Mouse (Mus musculus) gastrocnemius, postnatal 36 days (tissue): ENCODE results near the gene Nfia. TPM values are rescaled to one million over a fixed set of nuclear protein-coding genes. Genes with fewer than 3 reads are reported as not detected.

ENCODE experiments used
- DNase-seq, 2 experiments: peaks; one replicate each; pipeline ENCODE4 v3.0.0; 2022
- intact Hi-C: fragments of 180-260 bp; cut with DNase I; formaldehyde crosslinking; loops from one replicate; pipeline ENCODE4 v1.15.1; 2025
- long read RNA-seq, 2 experiments: library from polyadenylated mRNA; stranded (forward); transcript quantifications; one replicate each; pipeline ENCODE4 v2.0.0; 2021
- total RNA-seq, 2 experiments: library from RNA; stranded (reverse); gene quantifications; 2 replicates each; pipeline ENCODE4 v1.2.3; 2021

Nfia gene
- 10 to 100 TPM; 56.2 to 61.5 TPM for total RNA-seq
- long read RNA-seq, experiment 1, full-length matches to known transcripts = 1 of 5 reads
- long read RNA-seq, experiment 1, partial matches to known transcripts = 1 of 5 reads
- long read RNA-seq, experiment 1, other reads (novel, unspliced or antisense) = 3 of 5 reads
- long read RNA-seq, experiment 2, full-length matches to known transcripts = 2 of 15 reads
- long read RNA-seq, experiment 2, partial matches to known transcripts = 1 of 15 reads
- long read RNA-seq, experiment 2, other reads (novel, unspliced or antisense) = 12 of 15 reads

- intact Hi-C loops = loop anchor here (5.0 to 10.0 kb wide), 2 partner anchors 152 to 285 kb away; no protein-coding TSS in a partner anchor
- no peak for DNase-seq
These were observed at the start of gene Nfia for GRCm38 (mm10) chr4:97772641-97773040. Gene Nfia, plus strand, starts transcription at chr4:97772734.

GRCm38 (mm10) chr4:97723374-97723773 is 49.2 kb upstream of the Nfia start:
- no peak for DNase-seq
- intact Hi-C loops = no loop called here

- no peak for DNase-seq
- intact Hi-C loops = no loop called here
These were observed 44.0 kb upstream of the Nfia start for GRCm38 (mm10) chr4:97728520-97728919.

- intact Hi-C loops = no loop called here
- DNase-seq = no peak
These were observed 42.5 kb upstream of the Nfia start for GRCm38 (mm10) chr4:97729999-97730398.

- intact Hi-C loops = no loop called here
- no peak for DNase-seq
These were observed 42.1 kb upstream of the Nfia start for GRCm38 (mm10) chr4:97730416-97730815.

GRCm38 (mm10) chr4:97733392-97733791 is 39.1 kb upstream of the Nfia start:
- intact Hi-C loops = no loop called here
- DNase-seq = no peak

GRCm38 (mm10) chr4:97743932-97744331 is 28.6 kb upstream of the Nfia start:
- no peak for DNase-seq
- intact Hi-C loops = no loop called here

GRCm38 (mm10) chr4:97745296-97746105 is 27.0 kb upstream of the Nfia start:
- intact Hi-C loops = loop anchor here (1.0 to 5.0 kb wide), 4 partner anchors 118 to 1048 kb away; no protein-coding TSS in a partner anchor
- DNase-seq = peak; percentile 69 to 76

- no peak for DNase-seq
- intact Hi-C loops = loop anchor here (1.0 to 5.0 kb wide), 4 partner anchors 119 to 1049 kb away; no protein-coding TSS in a partner anchor
These were observed 26.2 kb upstream of the Nfia start for GRCm38 (mm10) chr4:97746106-97746900.

- no peak for DNase-seq
- intact Hi-C loops = loop anchor here (2.0 to 5.0 kb wide), 5 partner anchors 28 to 572 kb away; partner anchors contain the start of gene E130114P18Rik
These were observed 22.1 kb upstream of the Nfia start for GRCm38 (mm10) chr4:97750401-97750800.

- intact Hi-C loops = loop anchor here (2.0 to 5.0 kb wide), 5 partner anchors 28 to 572 kb away; partner anchors contain the start of gene E130114P18Rik
- peak; percentile 86 to 93 for DNase-seq
These were observed 21.5 kb upstream of the Nfia start for GRCm38 (mm10) chr4:97751030-97751482.

GRCm38 (mm10) chr4:97751483-97752251 is 20.9 kb upstream of the Nfia start:
- intact Hi-C loops = loop anchor here (2.0 to 5.0 kb wide), 6 partner anchors 27 to 571 kb away; partner anchors contain the start of gene E130114P18Rik
- peak; percentile 74 to 75 for DNase-seq

- DNase-seq = no peak
- intact Hi-C loops = loop anchor here (2.0 to 5.0 kb wide), 3 partner anchors 115 to 358 kb away; no protein-coding TSS in a partner anchor
These were observed 20.1 kb upstream of the Nfia start for GRCm38 (mm10) chr4:97752276-97753010.

GRCm38 (mm10) chr4:97753521-97753920 is 19.0 kb upstream of the Nfia start:
- intact Hi-C loops = loop anchor here (2.0 to 5.0 kb wide), 3 partner anchors 114 to 357 kb away; no protein-coding TSS in a partner anchor
- DNase-seq = no peak

GRCm38 (mm10) chr4:97754241-97754640 is 18.3 kb upstream of the Nfia start:
- intact Hi-C loops = loop anchor here (5.0 kb wide), 2 partner anchors 113 to 172 kb away; no protein-coding TSS in a partner anchor
- DNase-seq = peak; percentile 61 to 66

GRCm38 (mm10) chr4:97757207-97757977 is 15.1 kb upstream of the Nfia start:
- intact Hi-C loops = no loop called here
- DNase-seq = peak; percentile 62 to 72

- DNase-seq = peak in 1 of 2 experiments; percentile 43
- intact Hi-C loops = no loop called here
These were observed 14.5 kb upstream of the Nfia start for GRCm38 (mm10) chr4:97757978-97758461.

- intact Hi-C loops = no loop called here
- DNase-seq = no peak
These were observed 13.9 kb upstream of the Nfia start for GRCm38 (mm10) chr4:97758661-97759060.
